Mouse (Mus musculus) intestine, postnatal 0 days (tissue): Measurements from ENCODE around the gene Ckb. TPM values are rescaled to one million over a fixed set of nuclear protein-coding genes. Genes with fewer than 3 reads are reported as not detected.

Experiments
- ATAC-seq: fragments of 200-750 bp; cut with Nextera tagmentation; 2 replicates; pipeline ENCODE4 v1.8.0; 2017; ENCODE audit warnings: mild to moderate bottlenecking, moderate TSS enrichment, moderate library complexity
- H3K27ac ChIP-seq: fragments of 300-500 bp; sonication (generic); 2 replicates; pipeline ENCODE4 v1.5.1; 2014; ENCODE audit warnings: mild to moderate bottlenecking, low read depth, low read length, moderate library complexity
- H3K27me3 ChIP-seq: fragments of 300-500 bp; sonication (generic); replicated peaks from 2 replicates; pipeline ENCODE4 v1.6.1; 2014; ENCODE audit warnings: low read length, mixed read lengths; ENCODE audit not compliant: control insufficient read depth, insufficient read depth
- H3K36me3 ChIP-seq: fragments of 300-500 bp; sonication (generic); 2 replicates; pipeline ENCODE4 v1.6.1; 2014; ENCODE audit warnings: mild to moderate bottlenecking, moderate library complexity; ENCODE audit not compliant: control insufficient read depth, insufficient read depth
- H3K4me1 ChIP-seq: fragments of 300-500 bp; sonication (generic); replicated peaks from 2 replicates; pipeline ENCODE4 v1.6.1; 2014; ENCODE audit warnings: antibody characterized with exemption, low read length, mixed read lengths; ENCODE audit not compliant: control insufficient read depth, insufficient read depth
- H3K4me2 ChIP-seq: fragments of 300-500 bp; sonication (generic); replicated peaks from 2 replicates; pipeline ENCODE4 v1.6.1; 2014; ENCODE audit warnings: low read depth, mild to moderate bottlenecking, moderate library complexity
- H3K4me3 ChIP-seq: fragments of 300-500 bp; sonication (generic); 2 replicates; pipeline ENCODE4 v1.5.1; 2014; ENCODE audit warnings: low read depth, low read length
- H3K9ac ChIP-seq: fragments of 300-500 bp; sonication (generic); 2 replicates; pipeline ENCODE4 v1.6.1; 2014; ENCODE audit warnings: mild to moderate bottlenecking, low read depth, low read length
- H3K9me3 ChIP-seq: fragments of 300-500 bp; sonication (generic); 2 replicates; pipeline ENCODE4 v1.6.1; 2016; ENCODE audit warnings: mixed run types; ENCODE audit not compliant: control insufficient read depth
- CTCF ChIP-seq: sonication (generic); IDR thresholded peaks from 2 replicates; pipeline ENCODE4 v1.5.1; 2016; ENCODE audit warnings: low read depth, mild to moderate bottlenecking, control low read depth, antibody characterized with exemption, moderate library complexity
- WGBS: fragments of 180-500 bp; shearing (Covaris S2); extraction: QIAGEN DNeasy Blood & Tissue Kit; methylation state at CpG from one replicate; pipeline ENCODE4 v1.1.7; 2014; 5-methylcytosine and 5-hydroxymethylcytosine counted together
- polyA plus RNA-seq: library from polyadenylated mRNA; unstranded; fragments of >200 nt; fragmentation: Nextera tagmentation; extraction: Ambion mirVana; gene quantifications from 2 replicates; pipeline ENCODE4 v1.2.1, GENCODE M21; 2015

Ckb gene
- polyA plus RNA-seq, 1 experiment from 2014 or later = 628 TPM

GRCm38 (mm10) chr12:111687350-111688068 lies 15.4 kb upstream of the Ckb start:
- Histone ChIP-seq H3K4me1 (peaks cover 28% of the 10 kb centered on the region; the same call in 1 of the 2 replicates), H3K9ac (no peak overlapping the region; the same call in 1 of the 2 replicates), H3K36me3 (0 out of 2 replicates have a peak, but pooled peaks cover under 1% of the 10 kb centered on the region), H3K27ac (peak overlapping the region; percentile 69), H3K27me3 (no peaks in the 10 kb centered on the region), H3K9me3 (no peaks in the 10 kb centered on the region), H3K4me3 (no peak overlapping the region), H3K4me2 (no peak overlapping the region)
- ATAC-seq = peak; percentile 44
- 28% methylated on average over 14 of the region's 14 CpGs for WGBS
- no peak for TF ChIP-seq CTCF

DNA sequence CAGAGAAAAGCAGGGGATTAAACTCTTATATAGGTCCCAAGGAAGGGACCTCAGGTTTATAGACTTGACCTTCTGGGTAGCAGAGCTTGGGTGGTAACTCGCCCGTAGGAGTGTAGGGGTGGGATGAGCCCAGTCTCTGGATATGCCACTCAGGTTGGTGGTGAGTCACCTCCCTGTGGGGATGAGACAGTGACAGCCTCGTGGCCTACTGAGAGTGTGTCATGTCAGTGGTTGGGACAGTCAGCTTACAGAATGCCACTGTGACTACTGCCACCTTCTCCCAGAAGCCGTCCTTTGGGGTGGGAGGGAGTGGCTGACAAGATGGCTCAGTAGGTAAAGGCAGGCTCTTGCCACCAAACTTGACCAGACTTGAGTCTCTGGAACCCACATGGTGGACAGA lies 14.3 kb upstream of the Ckb start:
- Histone ChIP-seq H3K27ac (0 out of 2 replicates have a peak overlapping the region, but pooled peaks have one; percentile 69), H3K27me3 (no peaks in the 10 kb centered on the region), H3K36me3 (peaks cover 8% of the 10 kb centered on the region; the same call in 1 of the 2 replicates), H3K9me3 (no peaks in the 10 kb centered on the region), H3K4me2 (no peak overlapping the region), H3K4me3 (no peak overlapping the region), H3K4me1 (peaks cover 26% of the 10 kb centered on the region; the same call in 1 of the 2 replicates), H3K9ac (no peak overlapping the region)
- 68% methylated on average over 4 of the region's 4 CpGs for WGBS
- TF ChIP-seq CTCF = no peak
- no peak for ATAC-seq

GRCm38 (mm10) chr12:111682806-111683205 lies 10.7 kb upstream of the Ckb start:
- H3K4me2 ChIP-seq = no peak overlapping the region

GRCm38 (mm10) chr12:111682003-111682402 lies 9.9 kb upstream of the Ckb start:
- Histone ChIP-seq H3K36me3 (peaks cover 18% of the 10 kb centered on the region; the same call in 1 of the 2 replicates), H3K4me3 (no peak overlapping the region), H3K27me3 (no peaks in the 10 kb centered on the region), H3K4me2 (no peak overlapping the region), H3K4me1 (peaks cover 18% of the 10 kb centered on the region), H3K27ac (peak overlapping the region; percentile 58; the same call in 1 of the 2 replicates), H3K9ac (no peak overlapping the region), H3K9me3 (no peaks in the 10 kb centered on the region)
- no peak for TF ChIP-seq CTCF
- ATAC-seq = no peak
- WGBS = 63% methylated on average over 5 of the region's 5 CpGs

More at GRCm38 (mm10) chr12:111682806-111683205, 10.7 kb upstream of the Ckb start:
- Histone ChIP-seq H3K9ac (no peak overlapping the region), H3K9me3 (no peaks in the 10 kb centered on the region), H3K36me3 (peaks cover 18% of the 10 kb centered on the region; the same call in 1 of the 2 replicates), H3K27ac (peak overlapping the region; percentile 58), H3K4me1 (peaks cover 20% of the 10 kb centered on the region; the same call in 1 of the 2 replicates), H3K27me3 (no peaks in the 10 kb centered on the region), H3K4me3 (no peak overlapping the region)
- no peak for TF ChIP-seq CTCF
- WGBS = 44% methylated on average over 5 of the region's 5 CpGs
- no peak for ATAC-seq

DNA sequence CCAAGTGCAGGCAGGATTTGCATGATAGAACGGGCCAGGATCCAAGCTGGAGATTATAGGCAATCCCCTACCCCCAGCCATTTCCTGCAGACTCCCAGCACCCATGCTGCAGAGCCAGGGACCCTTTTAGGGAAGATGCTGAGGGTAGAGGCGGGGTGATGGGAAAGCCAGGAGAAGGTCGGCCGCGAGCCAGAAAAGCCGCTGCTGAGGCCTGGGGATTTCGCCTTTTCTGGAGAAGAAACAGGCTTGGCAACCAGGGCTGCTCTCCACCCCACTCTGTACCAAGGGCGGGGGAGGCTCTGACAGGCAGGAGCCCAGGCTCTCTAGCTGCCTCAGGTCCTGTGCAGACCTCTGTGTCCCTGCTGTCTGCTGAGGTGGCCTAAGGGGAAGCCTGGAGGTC lies 9.2 kb upstream of the Ckb start:
- Histone ChIP-seq H3K4me3 (no peak overlapping the region), H3K27ac (0 out of 2 replicates have a peak overlapping the region, but pooled peaks have one; percentile 58), H3K9me3 (no peaks in the 10 kb centered on the region), H3K9ac (no peak overlapping the region), H3K27me3 (no peaks in the 10 kb centered on the region), H3K4me1 (peaks cover 20% of the 10 kb centered on the region), H3K4me2 (no peak overlapping the region), H3K36me3 (peaks cover 18% of the 10 kb centered on the region; the same call in 1 of the 2 replicates)
- ATAC-seq = no peak
- WGBS = 67% methylated on average over 8 of the region's 8 CpGs
- no peak for TF ChIP-seq CTCF

- Histone ChIP-seq H3K36me3 (peaks cover 18% of the 10 kb centered on the region; the same call in 1 of the 2 replicates), H3K27ac (peak overlapping the region; percentile 28; the same call in 1 of the 2 replicates), H3K4me3 (no peak overlapping the region), H3K9ac (no peak overlapping the region), H3K4me1 (peaks cover 20% of the 10 kb centered on the region), H3K4me2 (no peak overlapping the region), H3K27me3 (no peaks in the 10 kb centered on the region), H3K9me3 (no peaks in the 10 kb centered on the region)
- ATAC-seq = no peak
- TF ChIP-seq CTCF = no peak
- 86% methylated on average over 13 of the region's 13 CpGs for WGBS
Observed at GRCm38 (mm10) chr12:111680661-111681060, 8.5 kb upstream of the Ckb start.
